Mouse (Mus musculus) olfactory bulb, adult 2 months (tissue): Measurements from ENCODE around the gene Fsd2. TPM values are rescaled to one million over a fixed set of nuclear protein-coding genes. Genes with fewer than 3 reads are reported as not detected.

Experiments used
- H3K27ac ChIP-seq: fragments of 200-500 bp; 2 replicates; pipeline ENCODE4 v1.5.1; 2012; ENCODE audit warnings: low read depth, low read length; ENCODE audit not compliant: insufficient read depth
- H3K4me1 ChIP-seq: fragments of 200-500 bp; 2 replicates; pipeline ENCODE4 v1.6.1; 2012; ENCODE audit warnings: low read length; ENCODE audit not compliant: control insufficient read depth, insufficient read depth
- H3K4me3 ChIP-seq: fragments of 200-500 bp; 2 replicates; pipeline ENCODE4 v1.5.1; 2012; ENCODE audit warnings: mild to moderate bottlenecking, low read depth, low read length, moderate library complexity; ENCODE audit not compliant: insufficient read depth
- CTCF ChIP-seq: fragments of 200-500 bp; IDR thresholded peaks from 2 replicates; pipeline ENCODE4 v1.5.1; 2012; ENCODE audit warnings: low read depth, mild to moderate bottlenecking, low read length, moderate library complexity; ENCODE audit not compliant: insufficient read depth
- POLR2A ChIP-seq: fragments of 200-500 bp; IDR thresholded peaks from 2 replicates; pipeline ENCODE4 v1.6.1; 2012; ENCODE audit warnings: mild to moderate bottlenecking, low read depth, low read length, moderate library complexity; ENCODE audit not compliant: insufficient read depth
- WGBS: fragments of 180-500 bp; shearing (Covaris S2); methylation state at CpG from one replicate; pipeline ENCODE4 v1.1.7; 2018; 5-methylcytosine and 5-hydroxymethylcytosine counted together
- polyA plus RNA-seq: library from polyadenylated mRNA; stranded (reverse); fragments of >200 nt; gene quantifications from 2 replicates; pipeline ENCODE4 v1.2.4, GENCODE M21; 2012; ENCODE audit warnings: low replicate concordance; ENCODE audit not compliant: missing spikeins, insufficient read depth, insufficient read length

Fsd2 gene
- polyA plus RNA-seq, 1 experiment, result not detected

DNA sequence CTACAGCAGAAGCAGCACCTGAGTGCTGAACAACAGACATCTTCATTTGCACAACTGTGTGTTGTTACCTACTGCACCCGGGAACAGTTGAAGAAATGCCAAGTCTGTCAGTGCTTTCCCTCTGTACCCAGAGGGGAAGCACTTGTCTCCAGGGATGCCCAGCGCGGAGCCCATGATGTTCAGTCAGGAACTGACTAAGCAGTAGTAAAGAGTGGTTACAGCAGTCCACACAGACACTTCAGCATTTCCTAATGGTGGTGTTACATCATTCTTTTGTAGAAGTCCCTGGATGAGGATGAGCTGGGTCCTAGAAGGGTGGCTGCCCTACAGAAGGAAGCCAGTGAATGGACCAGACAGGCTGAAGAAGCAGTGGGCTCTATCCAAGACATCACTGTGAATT is 11.1 kb upstream of the Fsd2 start:
- 86% methylated on average over 3 of the region's 3 CpGs for WGBS
- H3K27ac ChIP-seq, result no peak overlapping the region
- H3K4me3 ChIP-seq, result no peak overlapping the region
- H3K4me1 ChIP-seq, result peaks cover 8% of the 10 kb centered on the region; the same call in 1 of the 2 replicates
- TF ChIP-seq CTCF, result no peak
- no peak for TF ChIP-seq POLR2A

DNA sequence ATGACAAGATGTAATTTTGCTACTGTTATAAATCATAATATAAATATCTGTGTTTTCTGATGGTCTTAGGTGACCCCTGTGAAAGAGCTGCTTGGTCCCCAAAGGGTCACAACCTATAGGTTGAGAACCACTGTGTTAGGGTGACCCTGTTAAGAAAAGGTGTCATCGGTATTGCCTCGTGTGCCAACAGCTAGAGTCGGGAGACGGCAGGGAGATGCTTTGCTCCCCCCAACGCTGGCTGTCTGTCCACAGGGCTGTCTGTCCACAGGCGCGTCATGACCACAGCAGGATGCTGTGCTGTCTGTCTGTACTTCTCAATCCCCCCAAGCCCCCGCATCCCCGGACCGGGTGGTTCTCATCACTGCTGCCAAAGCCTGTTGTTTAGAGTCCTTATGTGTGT is 8.9 kb upstream of the Fsd2 start:
- 92% methylated on average over 10 of the region's 10 CpGs for WGBS
- H3K4me1 ChIP-seq, result peaks cover 8% of the 10 kb centered on the region; the same call in 1 of the 2 replicates
- no peak overlapping the region for H3K4me3 ChIP-seq
- TF ChIP-seq CTCF, result no peak
- no peak for TF ChIP-seq POLR2A
- H3K27ac ChIP-seq, result no peak overlapping the region

DNA sequence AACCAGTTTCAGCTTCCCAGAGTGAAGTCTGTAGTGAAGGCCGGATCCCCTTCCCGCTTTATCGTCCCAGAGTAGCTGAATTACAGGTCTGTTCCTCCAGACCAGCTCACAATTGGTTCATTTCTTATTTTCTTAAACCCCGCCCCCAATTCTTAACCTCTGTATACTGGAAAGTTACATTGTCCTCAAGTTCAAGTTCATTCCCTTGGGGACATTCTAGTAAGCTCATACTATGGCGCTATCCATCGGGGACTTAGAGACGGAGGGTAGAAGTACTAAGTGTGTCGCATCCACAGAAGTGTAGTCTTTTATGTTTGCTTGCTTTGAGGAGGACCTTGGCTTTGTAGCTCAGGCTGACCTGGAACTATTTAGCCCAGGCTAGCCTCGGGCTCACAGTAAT is 7.1 kb upstream of the Fsd2 start:
- Histone ChIP-seq H3K27ac (no peak overlapping the region), H3K4me1 (peaks cover 8% of the 10 kb centered on the region; the same call in 1 of the 2 replicates), H3K4me3 (no peak overlapping the region)
- WGBS, result 96% methylated on average over 9 of the region's 9 CpGs
- no peak for TF ChIP-seq POLR2A
- TF ChIP-seq CTCF, result no peak

DNA sequence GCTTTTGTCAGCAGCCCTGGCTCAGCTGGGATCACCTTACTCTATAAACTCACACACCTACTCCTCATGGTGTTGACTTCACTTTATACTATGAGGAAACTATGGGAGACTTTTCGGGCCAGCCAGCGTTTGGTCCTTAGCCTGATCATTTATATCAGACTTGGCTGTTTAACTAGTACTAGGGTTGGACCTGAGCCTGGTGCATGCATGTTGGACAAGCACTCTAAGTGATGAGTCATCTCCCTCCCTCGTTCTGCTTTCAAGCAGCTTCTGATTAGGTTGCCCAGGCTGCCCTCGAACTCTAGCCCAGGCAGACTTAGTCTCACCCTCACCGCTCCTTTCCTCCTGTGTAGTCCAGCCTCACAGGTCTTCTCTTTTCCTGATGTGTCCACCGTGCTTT is 6.7 kb upstream of the Fsd2 start:
- TF ChIP-seq POLR2A (no peak), CTCF (no peak)
- H3K4me1 ChIP-seq, result peaks cover 8% of the 10 kb centered on the region; the same call in 1 of the 2 replicates
- H3K27ac ChIP-seq, result no peak overlapping the region
- no peak overlapping the region for H3K4me3 ChIP-seq
- WGBS, result 68% methylated on average over 6 of the region's 6 CpGs

DNA sequence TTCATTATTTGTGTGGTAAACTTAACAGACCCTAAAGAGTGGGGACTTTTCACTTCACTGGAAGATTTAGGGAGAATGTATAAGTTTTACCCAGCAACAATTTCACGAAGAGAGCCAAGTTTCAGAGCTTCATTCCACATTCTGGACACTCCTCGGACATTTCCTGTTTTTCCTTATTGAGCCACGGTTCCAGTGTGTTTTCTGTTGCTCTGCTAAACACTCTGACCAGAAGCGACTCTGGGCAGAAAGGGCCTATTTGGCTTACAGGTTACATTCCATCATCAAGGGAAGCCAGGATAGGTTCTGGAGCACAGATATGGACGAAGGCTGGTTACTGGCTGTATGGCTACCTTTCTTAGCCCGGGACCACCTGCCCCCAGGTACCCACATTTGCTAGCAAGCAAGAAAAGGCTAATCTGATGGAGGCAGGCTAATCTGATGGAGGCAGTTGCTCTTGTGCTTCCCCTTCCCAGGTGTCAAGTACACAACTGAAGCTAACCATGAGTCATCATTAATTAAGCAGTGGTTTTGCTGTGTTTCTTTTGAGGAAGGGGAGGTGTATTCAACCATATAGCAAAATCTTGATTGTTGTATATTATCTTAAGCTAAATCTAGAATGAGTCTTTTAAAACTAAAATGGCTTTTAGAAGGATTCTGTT is 6.0 kb upstream of the Fsd2 start:
- Histone ChIP-seq H3K4me1 (peaks cover 8% of the 10 kb centered on the region; the same call in 1 of the 2 replicates), H3K4me3 (peak overlapping the region; percentile 4; the same call in 1 of the 2 replicates), H3K27ac (no peak overlapping the region)
- 38% methylated on average over 6 of the region's 6 CpGs for WGBS
- TF ChIP-seq CTCF (no peak), POLR2A (no peak)

DNA sequence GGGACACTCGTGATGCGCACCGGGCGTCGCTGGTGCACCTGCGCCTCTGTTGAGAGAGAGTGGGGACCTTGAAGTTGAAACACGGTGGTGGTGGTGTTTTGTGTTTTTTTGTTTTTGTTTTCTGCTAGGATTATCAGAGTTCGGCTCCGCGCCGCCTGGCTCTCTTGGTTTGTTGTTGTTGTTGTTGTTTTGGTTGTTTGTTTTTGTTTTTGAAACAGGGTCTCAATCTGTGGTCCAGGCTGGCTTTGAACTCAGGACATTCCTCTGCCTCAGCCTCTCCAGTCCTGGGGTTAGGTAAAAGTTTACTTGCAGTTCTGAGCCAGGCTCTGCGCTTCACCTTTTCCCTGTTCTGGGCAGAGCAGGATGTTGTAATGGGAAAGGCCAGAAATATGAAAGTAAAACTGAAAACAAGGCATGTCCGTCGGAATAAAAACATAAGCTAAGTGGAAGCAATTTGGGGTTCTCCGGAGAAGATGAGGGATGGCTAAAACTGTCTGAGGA is 5.2 kb upstream of the Fsd2 start:
- peak overlapping the region; percentile 94; the same call in 1 of the 2 replicates for H3K27ac ChIP-seq
- H3K4me1 ChIP-seq, result peaks cover 8% of the 10 kb centered on the region; the same call in 1 of the 2 replicates
- WGBS, result 6% methylated on average over 15 of the region's 15 CpGs
- TF ChIP-seq CTCF (no peak), POLR2A (no peak)
- H3K4me3 ChIP-seq, result peak overlapping the region; percentile 98

DNA sequence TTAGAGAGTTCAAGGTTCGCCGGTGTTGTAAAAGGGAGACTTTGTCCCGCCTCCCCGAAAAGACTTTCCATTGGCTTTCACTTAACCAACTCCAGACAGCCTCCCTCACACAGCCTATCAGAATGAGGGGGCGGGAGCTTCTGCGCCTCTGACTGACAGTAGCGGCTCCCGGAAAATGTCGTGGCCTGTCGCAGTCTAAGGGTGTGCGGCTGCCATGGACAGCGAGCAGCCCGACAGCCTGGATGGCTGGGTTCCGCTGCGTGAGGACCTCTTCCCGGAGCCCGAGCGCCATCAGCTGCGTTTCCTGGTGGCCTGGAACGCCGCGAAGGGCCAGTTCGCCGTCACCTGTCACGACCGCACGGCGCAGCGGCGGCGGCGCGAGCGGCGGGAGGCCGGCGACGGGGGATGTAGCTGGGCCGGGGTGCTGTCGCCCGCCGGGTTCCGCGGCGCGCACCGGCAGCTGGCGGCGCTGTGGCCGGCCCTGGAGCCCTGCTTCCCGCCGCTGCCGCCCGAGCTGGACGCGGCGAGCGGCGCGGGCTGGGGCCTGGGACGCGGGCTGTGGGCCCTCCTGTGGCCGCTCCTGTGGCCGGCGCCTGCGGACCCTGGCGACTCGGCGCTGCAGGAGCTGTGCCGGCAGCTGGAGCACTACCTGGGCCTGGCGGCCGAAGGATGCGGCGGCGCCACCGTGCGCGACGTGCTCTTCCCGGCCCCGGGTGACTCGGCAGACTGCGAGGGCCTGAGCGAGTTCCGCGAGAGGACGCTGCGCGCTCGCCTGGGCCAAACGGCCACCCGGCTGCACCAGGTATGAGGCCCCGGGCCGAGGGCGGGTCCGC is 4.6 kb upstream of the Fsd2 start, which contains the start of gene Whamm:
Gene Whamm (plus strand): TSS at position 159 of the 833 bp plus-strand sequence.
- H3K27ac ChIP-seq, result peak within 1 kb of the TSS; percentile 94
- H3K4me1 ChIP-seq, result peaks cover 7% of the 10 kb centered on the region; the same call in 1 of the 2 replicates
- peak within 1 kb of the TSS; percentile 98 for H3K4me3 ChIP-seq
- WGBS, result under 1% methylated on average over 96 of the region's 96 CpGs
- TF ChIP-seq CTCF (no peak), POLR2A (peak; percentile 89)

DNA sequence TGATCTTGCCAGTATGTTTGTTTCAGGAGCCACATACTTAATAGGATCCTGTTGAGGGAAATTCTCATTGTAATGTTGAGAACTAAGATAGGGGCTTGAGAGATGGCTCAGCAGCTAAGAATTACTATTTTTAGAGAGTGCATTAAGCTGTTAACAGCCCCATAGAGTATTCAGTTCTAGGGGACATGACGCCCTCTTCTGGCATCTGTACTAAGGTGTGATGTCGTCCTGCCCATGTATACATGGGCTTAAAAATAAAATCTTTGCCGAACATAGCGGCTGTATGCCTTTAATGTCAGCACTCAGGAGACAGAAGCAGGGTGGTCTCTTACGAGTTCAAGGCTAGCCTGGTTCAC is 4.0 kb upstream of the Fsd2 start:
- 2% methylated on average over 5 of the region's 5 CpGs for WGBS
- H3K4me3 ChIP-seq, result peak overlapping the region; percentile 98
- H3K27ac ChIP-seq, result 0 out of 2 replicates have a peak overlapping the region, but pooled peaks have one; percentile 8
- peaks cover 6% of the 10 kb centered on the region; the same call in 1 of the 2 replicates for H3K4me1 ChIP-seq
- TF ChIP-seq CTCF (no peak), POLR2A (no peak)

DNA sequence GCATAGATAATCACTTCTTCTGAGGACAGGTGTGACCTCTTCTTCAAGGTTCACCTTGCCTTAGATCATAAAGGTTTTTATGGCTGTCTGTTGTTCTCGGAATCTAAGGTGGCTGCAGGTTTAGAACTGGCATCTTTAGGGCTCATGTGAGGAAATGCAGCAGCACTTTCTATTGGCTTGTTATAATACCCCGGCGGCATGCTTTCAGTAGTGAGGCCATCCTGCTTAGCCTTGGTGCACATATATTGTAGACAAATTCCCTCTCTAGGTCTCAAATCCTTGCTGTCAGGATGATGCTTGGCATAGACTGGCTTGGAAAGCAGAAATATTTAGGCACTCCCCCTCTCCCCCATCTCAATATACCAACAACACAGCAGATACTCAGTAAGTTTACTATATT is 3.5 kb upstream of the Fsd2 start:
- Histone ChIP-seq H3K27ac (no peak overlapping the region), H3K4me3 (no peak overlapping the region), H3K4me1 (peaks cover 5% of the 10 kb centered on the region; the same call in 1 of the 2 replicates)
- TF ChIP-seq POLR2A (no peak), CTCF (no peak)
- 94% methylated on average over 3 of the region's 3 CpGs for WGBS
